Mouse (Mus musculus): Measurements from ENCODE around the gene Gm8653.
"Not testable (repeated sequence)": the region's sequence is repeated elsewhere in the genome, so short reads cannot be mapped to it uniquely, and the experiment has no call there.

Gm8653 gene

GRCm38 (mm10) chr7:22201164-22201563 lies at the start of gene Gm8653:
Gm8653 (minus strand) TSS chr7:22201264.
- DNase-seq: not testable (repeated sequence)

DNA sequence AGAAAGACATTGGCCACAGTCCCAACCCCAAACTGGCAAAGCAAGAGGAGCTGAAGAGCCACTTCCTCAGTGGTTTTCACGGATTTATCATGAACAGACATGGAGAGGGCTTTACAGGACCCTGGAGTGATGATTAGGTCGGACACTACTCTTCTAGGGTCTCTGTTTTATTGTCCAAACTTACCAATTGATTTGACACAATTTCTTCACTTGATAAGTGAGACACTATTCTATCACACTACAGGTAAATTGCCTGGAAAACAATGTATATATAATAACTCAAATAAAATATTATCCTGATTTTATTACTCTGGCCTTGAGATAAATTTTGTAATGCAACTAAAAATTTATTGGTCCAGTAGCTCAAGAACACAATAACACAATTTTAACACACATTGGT lies 28.3 kb upstream of the Gm8653 start, which contains the start of gene Gm8453:
TSS of gene Gm8453 (minus strand) at position 101 of the 400 bp plus-strand sequence.
- DNase-seq: not testable (repeated sequence)

DNA sequence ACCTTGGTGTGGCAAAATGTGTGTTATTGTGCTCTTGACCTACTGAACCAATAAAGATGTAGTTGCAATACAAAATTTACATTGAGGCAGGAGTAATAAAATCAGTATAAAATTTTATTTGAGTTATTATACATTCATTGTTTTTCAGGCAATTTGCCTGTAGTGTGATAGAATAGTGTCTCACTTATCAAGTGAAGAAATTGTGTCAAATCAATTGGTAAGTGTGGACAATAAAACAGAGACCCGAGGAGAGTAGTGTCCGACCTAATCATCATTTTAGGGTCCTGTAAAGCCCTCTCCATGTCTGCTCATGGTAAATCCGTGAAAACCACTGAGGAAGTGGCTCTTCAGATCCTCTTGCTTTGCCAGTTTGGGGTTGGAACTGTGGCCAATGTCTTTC lies 12.0 kb downstream of the Gm8653 start, which contains the start of gene Vmn1r143:
TSS of gene Vmn1r143 (plus strand) at position 301 of the 400 bp plus-strand sequence.
- DNase-seq: not testable (repeated sequence)

DNA sequence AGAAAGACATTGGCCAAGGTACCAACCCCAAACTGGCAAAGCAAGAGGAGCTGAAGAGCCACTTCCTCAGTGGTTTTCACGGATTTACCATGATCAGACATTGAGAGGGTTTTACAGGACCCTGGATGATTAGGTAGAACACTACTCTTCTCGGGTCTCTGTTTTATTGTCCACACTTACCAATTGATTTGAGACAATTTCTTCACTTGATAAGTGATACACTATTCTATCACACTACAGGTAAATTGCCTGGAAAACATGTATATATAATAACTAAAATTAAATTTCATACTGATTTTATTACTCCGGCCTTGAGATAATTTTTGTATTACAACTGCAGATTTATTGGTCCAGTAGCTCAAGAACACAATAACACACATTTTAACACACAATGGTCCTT lies 37.1 kb downstream of the Gm8653 start, which contains the start of gene Vmn1r142:
TSS of gene Vmn1r142 (minus strand) at position 101 of the 400 bp plus-strand sequence.
- DNase-seq: not testable (repeated sequence)

Measured in thymus, postnatal 36 days (tissue).